7 mouse cellular contexts compared by ENCODE assay signal in the genomic region with DNA sequence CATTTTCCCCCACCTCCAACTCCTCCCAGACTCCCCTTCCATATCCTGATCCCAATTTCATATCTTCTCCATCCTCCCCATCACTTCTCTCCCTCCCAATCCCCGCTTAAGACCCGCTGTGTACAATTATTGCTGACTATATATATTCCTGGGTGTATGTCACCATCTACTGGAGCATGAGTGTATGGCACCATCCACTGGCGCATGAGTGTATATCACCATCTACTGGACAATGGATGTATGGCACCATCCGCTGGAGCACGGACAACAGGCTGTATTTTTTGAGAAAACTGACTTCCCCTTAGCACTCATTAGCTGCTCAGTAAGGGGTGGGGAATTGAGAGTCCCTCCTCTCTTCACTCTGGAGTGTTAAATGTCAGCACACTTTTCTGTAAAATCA. TPM values are rescaled to one million over a fixed set of nuclear protein-coding genes. Genes with fewer than 3 reads are reported as not detected.
DNase-seq lines count a peak whose midpoint lies in the region; ATAC-seq lines count a peak whose summit lies in the region.

No protein-coding gene starts in this region.

- H3K36me3 ChIP-seq in intestine, embryonic 16.5 days (ENCODE audit: control insufficient read depth, insufficient read depth, low read length): no peaks in the 10 kb centered on the region
- no peaks in the 10 kb centered on the region for H3K36me3 ChIP-seq in midbrain, embryonic 11.5 days (ENCODE audit: control insufficient read depth, insufficient read depth, low read length)

- no peaks in the 10 kb centered on the region for H3K9me3 ChIP-seq in intestine, embryonic 16.5 days (ENCODE audit: control insufficient read depth, low read length)
- H3K9me3 ChIP-seq in midbrain, embryonic 11.5 days (ENCODE audit: control insufficient read depth, low read length): no peaks in the 10 kb centered on the region

- no peaks in the 10 kb centered on the region for H3K4me1 ChIP-seq in intestine, embryonic 16.5 days (ENCODE audit: control insufficient read depth, insufficient read depth, low read length)
- H3K4me1 ChIP-seq in midbrain, embryonic 11.5 days (ENCODE audit: control insufficient read depth, insufficient read depth, low read length): no peaks in the 10 kb centered on the region

- intact Hi-C loops in left cerebral cortex, postnatal 25 days (cut with DNase I): loop anchor here (2.0 kb wide), 1 partner anchor 45 kb away; no protein-coding TSS in a partner anchor

- no peak overlapping the region for H3K9ac ChIP-seq in intestine, embryonic 16.5 days (ENCODE audit: low read depth, low read length)
- H3K9ac ChIP-seq in midbrain, embryonic 11.5 days (ENCODE audit: low read length): no peak overlapping the region

- 5% methylated on average over 5 of the region's 5 CpGs for whole genome bisulfite sequencing in intestine, embryonic 16.5 days
- WGBS in midbrain, embryonic 11.5 days: 3% methylated on average over 5 of the region's 5 CpGs

- no peaks in the 10 kb centered on the region for H3K27me3 ChIP-seq in intestine, embryonic 16.5 days (replicated peaks; ENCODE audit: control insufficient read depth, insufficient read depth, low read length)
- no peaks in the 10 kb centered on the region for H3K27me3 ChIP-seq in midbrain, embryonic 11.5 days (ENCODE audit: control insufficient read depth, insufficient read depth, low read length)

- H3K4me2 ChIP-seq in intestine, embryonic 16.5 days (ENCODE audit: low read depth, low read length): no peak overlapping the region
- H3K4me2 ChIP-seq in midbrain, embryonic 11.5 days: no peak overlapping the region

- ATAC-seq in intestine, embryonic 16.5 days: peak; percentile 69
- peak; percentile 89 for ATAC-seq in midbrain, embryonic 11.5 days (ENCODE audit: low FRiP score)

- H3K4me3 ChIP-seq in intestine, embryonic 16.5 days (ENCODE audit: low read length): no peak overlapping the region
- H3K4me3 ChIP-seq in midbrain, embryonic 11.5 days (ENCODE audit: low read depth, low read length): no peak overlapping the region

- no peak overlapping the region for H3K27ac ChIP-seq in intestine, embryonic 16.5 days (ENCODE audit: low read length)
- H3K27ac ChIP-seq in midbrain, embryonic 11.5 days (ENCODE audit: low read depth, low read length): no peak overlapping the region

- peak; percentile 48 to 51 for DNase-seq in adrenal gland, adult 18-20 months (ENCODE audit: low spot score in 2 of 2)
- DNase-seq in embryo, embryonic 10.5 days (ENCODE audit: low spot score): peak; percentile 82
- peak; percentile 20 to 53 for DNase-seq in gastrocnemius, postnatal 4 days (ENCODE audit: low spot score in 2 of 2)
- peak; percentile 78 to 79 for DNase-seq in left cerebral cortex, postnatal 25 days (ENCODE audit: low spot score in 2 of 2)
- peak; percentile 92 for DNase-seq in midbrain, embryonic 11.5 days (ENCODE audit: low spot score, missing footprints)
- peak; percentile 45 for DNase-seq in skeletal muscle tissue, adult 2 months (ENCODE audit: low read depth, low spot score)

RNA-seq across cellular contexts. Expression of gene Samd9l, which starts 48.0 kb away (rescaled TPM):
- total RNA-seq in adrenal gland, adult 18-20 months (2021): 1 to 10 TPM; 7.0 to 9.9 TPM
- total RNA-seq in gastrocnemius, postnatal 4 days (2021): 10 to 100 TPM; 10.3 to 12.0 TPM
- polyA plus RNA-seq in intestine, embryonic 16.5 days (2015; fragmentation: Nextera tagmentation; extraction: Ambion mirVana): 8.8 and 11.1 TPM in 2 replicates
- 1 to 10 TPM; 3.4 to 4.3 TPM for total RNA-seq in left cerebral cortex, postnatal 25 days (2021)
- 0.61 and 0.68 TPM in 2 replicates for polyA plus RNA-seq in midbrain, embryonic 11.5 days (2014; fragmentation: Nextera tagmentation; extraction: Ambion mirVana)

RNA-seq across cellular contexts. Expression of gene Hepacam2, which starts 50.7 kb away (rescaled TPM):
- total RNA-seq in adrenal gland, adult 18-20 months (2021): 1 to 10 TPM in 1 of 2 experiments, under 1 TPM in 1; 0.20 to 1.2 TPM
- total RNA-seq in gastrocnemius, postnatal 4 days (2021): not detected
- 22.2 and 25.4 TPM in 2 replicates for polyA plus RNA-seq in intestine, embryonic 16.5 days (2015; fragmentation: Nextera tagmentation; extraction: Ambion mirVana)
- under 1 TPM; 0.21 to 0.87 TPM for total RNA-seq in left cerebral cortex, postnatal 25 days (2021)
- polyA plus RNA-seq in midbrain, embryonic 11.5 days (2014; fragmentation: Nextera tagmentation; extraction: Ambion mirVana): 3.3 and 3.8 TPM in 2 replicates

RNA-seq across cellular contexts. Expression of gene Vps50, which starts 50.8 kb away (rescaled TPM):
- total RNA-seq in adrenal gland, adult 18-20 months (2021): 10 to 100 TPM; 18.2 to 18.3 TPM
- 10 to 100 TPM; 17.7 to 21.0 TPM for total RNA-seq in gastrocnemius, postnatal 4 days (2021)
- polyA plus RNA-seq in intestine, embryonic 16.5 days (2015; fragmentation: Nextera tagmentation; extraction: Ambion mirVana): 28.2 and 31.4 TPM in 2 replicates
- 10 to 100 TPM; 55.4 to 58.3 TPM for total RNA-seq in left cerebral cortex, postnatal 25 days (2021)
- 42.1 and 45.6 TPM in 2 replicates for polyA plus RNA-seq in midbrain, embryonic 11.5 days (2014; fragmentation: Nextera tagmentation; extraction: Ambion mirVana)

Comparison
In these comparisons a context has a peak if more than half of its experiments do, and no peak if none do; other contexts are left out.
1. DNase-seq: peak in every context shown above with its lines; median percentile 92 in midbrain, embryonic 11.5 days; 82 in embryo, embryonic 10.5 days; 78 in left cerebral cortex, postnatal 25 days; 50 in adrenal gland, adult 18-20 months; 45 in skeletal muscle tissue, adult 2 months; 36 in gastrocnemius, postnatal 4 days.